Mouse (Mus musculus) spleen, postnatal 36 days (tissue): Measurements from ENCODE around the gene Tns3.

ENCODE experiments used
- DNase-seq, 2 experiments: peaks; one replicate each; pipeline ENCODE4 v3.0.0; 2022; ENCODE audit warnings: low spot score in 2 of 2, mixed read lengths in 1 of 2

The Tns3 gene

GRCm38 (mm10) chr11:8680650-8681049, 16.3 kb upstream of the Tns3 start:
- DNase-seq, result no peak

- no peak for DNase-seq
These were observed 14.9 kb upstream of the Tns3 start for GRCm38 (mm10) chr11:8679221-8679620.

- DNase-seq, result no peak
These were observed 14.1 kb upstream of the Tns3 start for GRCm38 (mm10) chr11:8678260-8678995.

GRCm38 (mm10) chr11:8675701-8676474, 11.6 kb upstream of the Tns3 start:
- DNase-seq, result no peak

GRCm38 (mm10) chr11:8674549-8675149, 10.3 kb upstream of the Tns3 start:
- DNase-seq, result no peak

GRCm38 (mm10) chr11:8671698-8672097, 7.4 kb upstream of the Tns3 start:
- DNase-seq, result no peak

GRCm38 (mm10) chr11:8669138-8669537, 4.8 kb upstream of the Tns3 start:
- no peak for DNase-seq

GRCm38 (mm10) chr11:8664797-8665196, 462 bp upstream of the Tns3 start:
- no peak for DNase-seq

GRCm38 (mm10) chr11:8663444-8664392, 617 bp downstream of the Tns3 start:
- peak; percentile 28 to 35 for DNase-seq

GRCm38 (mm10) chr11:8662706-8663429, 1.5 kb downstream of the Tns3 start:
- no peak for DNase-seq

- peak; percentile 52 to 55 for DNase-seq
These were observed 3.4 kb downstream of the Tns3 start for GRCm38 (mm10) chr11:8660951-8661350.

GRCm38 (mm10) chr11:8659851-8660250, 4.5 kb downstream of the Tns3 start:
- DNase-seq, result no peak

- DNase-seq, result no peak
These were observed 5.3 kb downstream of the Tns3 start for GRCm38 (mm10) chr11:8659061-8659460.

GRCm38 (mm10) chr11:8657493-8657892, 6.8 kb downstream of the Tns3 start:
- DNase-seq, result no peak

GRCm38 (mm10) chr11:8656448-8657393, 7.6 kb downstream of the Tns3 start:
- DNase-seq, result no peak

- DNase-seq, result no peak
These were observed 10.5 kb downstream of the Tns3 start for GRCm38 (mm10) chr11:8653800-8654295.

- no peak for DNase-seq
These were observed 11.3 kb downstream of the Tns3 start for GRCm38 (mm10) chr11:8652792-8653645.

GRCm38 (mm10) chr11:8652116-8652714, 12.1 kb downstream of the Tns3 start:
- DNase-seq, result no peak
